Mouse (Mus musculus) heart, embryonic 13.5 days (tissue): Measurements from ENCODE around the gene Stk17b. TPM values are rescaled to one million over a fixed set of nuclear protein-coding genes. Genes with fewer than 3 reads are reported as not detected.
"Not testable (repeated sequence)": the region's sequence is repeated elsewhere in the genome, so short reads cannot be mapped to it uniquely, and the experiment has no call there.

Experiments
- ATAC-seq: fragments of 200-750 bp; cut with Nextera tagmentation; 2 replicates; pipeline ENCODE4 v1.8.0; 2017; ENCODE audit warnings: moderate TSS enrichment; ENCODE audit not compliant: insufficient number of reproducible peaks, low FRiP score, low TSS enrichment; ENCODE audit errors: extremely low read depth
- H3K27ac ChIP-seq: fragments of 300-500 bp; sonication (generic); replicated peaks from 2 replicates; pipeline ENCODE4 v1.5.1; 2015; ENCODE audit warnings: moderate library complexity, mild to moderate bottlenecking, inconsistent platforms
- H3K27me3 ChIP-seq: fragments of 300-500 bp; sonication (generic); replicated peaks from 2 replicates; pipeline ENCODE4 v1.6.1; 2015; ENCODE audit warnings: mild to moderate bottlenecking, inconsistent platforms
- H3K36me3 ChIP-seq: fragments of 300-500 bp; sonication (generic); 2 replicates; pipeline ENCODE4 v1.6.1; 2015; ENCODE audit warnings: mild to moderate bottlenecking, inconsistent platforms
- H3K4me1 ChIP-seq: fragments of 300-500 bp; sonication (generic); 2 replicates; pipeline ENCODE4 v1.6.1; 2015; ENCODE audit warnings: inconsistent platforms
- H3K4me2 ChIP-seq: fragments of 300-500 bp; sonication (generic); 2 replicates; pipeline ENCODE4 v1.6.1; 2015; ENCODE audit warnings: inconsistent platforms, mild to moderate bottlenecking, moderate library complexity
- H3K4me3 ChIP-seq: fragments of 300-500 bp; sonication (generic); 2 replicates; pipeline ENCODE4 v1.5.1; 2015; ENCODE audit warnings: moderate library complexity, mild to moderate bottlenecking, inconsistent platforms
- H3K9ac ChIP-seq: fragments of 300-500 bp; sonication (generic); 2 replicates; pipeline ENCODE4 v1.6.1; 2015; ENCODE audit warnings: inconsistent platforms, mild to moderate bottlenecking, moderate library complexity
- H3K9me3 ChIP-seq: fragments of 300-500 bp; sonication (generic); 2 replicates; pipeline ENCODE4 v1.6.1; 2016; ENCODE audit warnings: inconsistent platforms
- WGBS: fragments of 180-500 bp; shearing (Covaris S2); methylation state at CpG from one replicate; pipeline ENCODE4 v1.1.7; 2015; ENCODE audit warnings: mixed read lengths; 5-methylcytosine and 5-hydroxymethylcytosine counted together
- polyA plus RNA-seq: library from polyadenylated mRNA; unstranded; fragments of >200 nt; fragmentation: Nextera tagmentation; extraction: Ambion mirVana; gene quantifications from 2 replicates; pipeline ENCODE4 v1.2.1, GENCODE M21; 2015

Stk17b gene
- polyA plus RNA-seq, 1 experiment from 2014 or later: 15.5 TPM

- WGBS: 77% methylated on average over 7 of the region's 7 CpGs
- not testable (repeated sequence) for H3K4me2 ChIP-seq, H3K9ac ChIP-seq, H3K9me3 ChIP-seq, H3K36me3 ChIP-seq, ATAC-seq, H3K27ac ChIP-seq, H3K27me3 ChIP-seq, H3K4me1 ChIP-seq, H3K4me3 ChIP-seq
These were observed 34.3 kb downstream of the Stk17b start for GRCm38 (mm10) chr1:53750697-53751096.

- not testable (repeated sequence) for H3K4me2 ChIP-seq, ATAC-seq, H3K9ac ChIP-seq, H3K4me1 ChIP-seq, H3K4me3 ChIP-seq, H3K9me3 ChIP-seq, H3K36me3 ChIP-seq, H3K27me3 ChIP-seq, H3K27ac ChIP-seq
- WGBS: 85% methylated on average over 1 of the region's 1 CpGs
These were observed 35.1 kb downstream of the Stk17b start for GRCm38 (mm10) chr1:53749881-53750385.

DNA sequence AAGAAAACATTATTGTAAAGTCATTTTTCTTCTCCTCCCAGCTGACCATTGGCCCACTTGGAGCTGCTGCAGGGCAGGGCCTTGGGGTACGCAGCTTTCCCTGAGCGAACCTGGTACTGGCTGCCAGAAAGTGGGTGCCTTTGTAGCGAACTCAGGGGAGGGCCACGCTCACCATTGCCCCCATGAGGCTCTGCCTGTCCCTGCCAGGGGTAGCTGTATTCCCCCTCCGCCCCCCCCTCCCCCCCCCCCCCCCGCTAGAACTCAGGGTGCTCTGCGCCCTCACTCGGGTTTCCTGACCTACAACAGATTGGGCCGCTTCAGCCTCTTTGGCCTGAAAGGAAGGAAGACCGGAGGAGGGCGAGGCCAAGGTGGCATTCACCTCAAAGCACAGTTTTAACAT lies 36.5 kb downstream of the Stk17b start:
- Histone ChIP-seq H3K9ac (no peak overlapping the region), H3K9me3 (no peaks in the 10 kb centered on the region), H3K4me2 (no peak overlapping the region), H3K36me3 (no peaks in the 10 kb centered on the region), H3K4me3 (no peak overlapping the region), H3K27me3 (no peaks in the 10 kb centered on the region), H3K27ac (no peak overlapping the region), H3K4me1 (no peaks in the 10 kb centered on the region)
- 45% methylated on average over 8 of the region's 11 CpGs for WGBS
- ATAC-seq: no peak

DNA sequence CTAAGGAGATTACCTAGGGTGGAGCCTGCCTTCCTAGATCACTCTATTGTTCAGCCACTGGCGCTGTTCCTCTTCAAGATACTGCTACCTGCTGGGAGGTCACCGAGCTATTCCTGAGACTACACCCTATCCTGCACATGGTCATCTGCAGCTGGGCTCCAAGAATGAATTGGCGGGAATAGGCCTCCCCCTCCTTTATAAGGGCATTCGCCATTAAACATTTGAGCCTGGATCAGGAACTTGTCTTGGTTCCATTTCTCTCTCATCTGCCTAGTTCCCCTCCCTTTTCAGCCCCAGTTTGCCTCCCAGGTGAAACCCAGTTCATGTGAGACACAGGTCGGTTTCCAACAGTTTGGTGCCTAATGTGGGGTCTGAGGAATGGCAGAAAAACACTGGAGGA lies 39.0 kb downstream of the Stk17b start:
- Histone ChIP-seq H3K4me1 (no peaks in the 10 kb centered on the region), H3K36me3 (no peaks in the 10 kb centered on the region), H3K4me2 (no peak overlapping the region), H3K9me3 (no peaks in the 10 kb centered on the region), H3K9ac (no peak overlapping the region), H3K27me3 (no peaks in the 10 kb centered on the region), H3K27ac (no peak overlapping the region), H3K4me3 (no peak overlapping the region)
- ATAC-seq: no peak
- 71% methylated on average over 5 of the region's 5 CpGs for WGBS

- no peaks in the 10 kb centered on the region for H3K36me3 ChIP-seq
- no peak for ATAC-seq
- no peak overlapping the region for H3K4me2 ChIP-seq
- H3K27ac ChIP-seq: no peak overlapping the region
- no peaks in the 10 kb centered on the region for H3K4me1 ChIP-seq
- H3K27me3 ChIP-seq: no peaks in the 10 kb centered on the region
- 62% methylated on average over 3 of the region's 3 CpGs for WGBS
- no peaks in the 10 kb centered on the region for H3K9me3 ChIP-seq
- H3K9ac ChIP-seq: no peak overlapping the region
- no peak overlapping the region for H3K4me3 ChIP-seq
These were observed 43.1 kb downstream of the Stk17b start for GRCm38 (mm10) chr1:53741742-53742458.

DNA sequence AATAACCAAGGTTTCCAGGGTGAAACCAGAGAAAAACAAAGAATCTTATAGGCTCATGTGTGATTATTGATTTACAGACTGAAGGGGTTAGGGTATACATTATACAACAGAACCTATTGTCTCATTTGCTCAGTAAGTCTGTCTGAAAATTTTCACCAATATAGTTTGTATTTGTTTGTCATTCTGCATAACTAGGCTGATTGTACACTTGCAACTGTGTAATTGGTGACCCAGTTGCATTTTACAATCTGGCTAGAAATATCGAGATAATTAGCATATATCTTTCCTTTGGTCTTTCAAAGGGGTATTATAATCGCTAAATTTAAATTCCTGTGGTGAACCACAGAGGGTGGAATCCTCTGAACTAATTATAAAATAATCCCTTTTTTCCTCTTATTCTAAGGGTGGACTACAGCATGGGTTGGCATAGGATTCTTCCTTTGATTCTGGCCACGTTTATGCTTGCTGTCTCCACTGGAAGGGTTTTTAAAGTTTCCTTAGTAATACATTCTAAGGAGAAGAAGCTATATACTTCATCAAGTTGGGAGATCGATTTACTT lies 44.2 kb downstream of the Stk17b start:
- Histone ChIP-seq H3K4me1 (no peaks in the 10 kb centered on the region), H3K4me3 (no peak overlapping the region), H3K36me3 (no peaks in the 10 kb centered on the region), H3K27ac (no peak overlapping the region), H3K9ac (no peak overlapping the region), H3K4me2 (no peak overlapping the region), H3K27me3 (no peaks in the 10 kb centered on the region), H3K9me3 (no peaks in the 10 kb centered on the region)
- no peak for ATAC-seq
- 83% methylated on average over 4 of the region's 4 CpGs for WGBS

GRCm38 (mm10) chr1:53740077-53740776 lies 44.8 kb downstream of the Stk17b start:
- not testable (repeated sequence) for H3K27ac ChIP-seq, H3K9ac ChIP-seq, H3K36me3 ChIP-seq, H3K4me1 ChIP-seq, H3K9me3 ChIP-seq, H3K27me3 ChIP-seq, H3K4me3 ChIP-seq, ATAC-seq, H3K4me2 ChIP-seq
- 78% methylated on average over 3 of the region's 4 CpGs for WGBS

DNA sequence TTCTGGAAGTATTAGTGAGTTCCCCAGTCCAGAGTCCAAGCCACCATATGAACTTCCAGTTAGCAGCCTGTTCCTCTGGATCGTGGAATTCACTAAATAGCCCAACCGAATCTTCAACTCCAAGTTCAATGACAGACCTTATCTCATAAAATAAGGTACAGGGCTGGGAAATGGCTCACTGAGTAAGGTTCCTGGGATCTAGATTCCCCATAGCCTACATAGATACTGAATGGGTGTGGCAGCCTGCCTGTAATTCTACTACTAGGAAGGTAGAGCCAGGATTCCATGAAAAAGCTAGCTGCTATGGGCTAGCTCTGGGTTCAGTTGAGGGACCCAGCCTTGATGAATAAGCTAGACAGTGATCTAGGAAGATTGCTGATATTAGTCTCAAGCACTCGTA lies 48.4 kb downstream of the Stk17b start:
- 83% methylated on average over 3 of the region's 3 CpGs for WGBS
- no peaks in the 10 kb centered on the region for H3K27me3 ChIP-seq
- no peaks in the 10 kb centered on the region for H3K9me3 ChIP-seq
- no peak overlapping the region for H3K4me2 ChIP-seq
- ATAC-seq: no peak
- H3K4me3 ChIP-seq: no peak overlapping the region
- H3K36me3 ChIP-seq: no peaks in the 10 kb centered on the region
- no peak overlapping the region for H3K27ac ChIP-seq
- H3K4me1 ChIP-seq: no peaks in the 10 kb centered on the region
- H3K9ac ChIP-seq: no peak overlapping the region

- Histone ChIP-seq H3K9me3 (no peaks in the 10 kb centered on the region), H3K36me3 (no peaks in the 10 kb centered on the region), H3K4me2 (0 out of 2 replicates have a peak overlapping the region, but pooled peaks have one; percentile 18), H3K4me1 (peaks cover 18% of the 10 kb centered on the region), H3K27me3 (no peaks in the 10 kb centered on the region), H3K27ac (peak overlapping the region; percentile 60), H3K4me3 (no peak overlapping the region), H3K9ac (no peak overlapping the region)
- no peak for ATAC-seq
- WGBS: 6% methylated on average over 5 of the region's 5 CpGs
These were observed 56.4 kb downstream of the Stk17b start for GRCm38 (mm10) chr1:53728489-53729225.

DNA sequence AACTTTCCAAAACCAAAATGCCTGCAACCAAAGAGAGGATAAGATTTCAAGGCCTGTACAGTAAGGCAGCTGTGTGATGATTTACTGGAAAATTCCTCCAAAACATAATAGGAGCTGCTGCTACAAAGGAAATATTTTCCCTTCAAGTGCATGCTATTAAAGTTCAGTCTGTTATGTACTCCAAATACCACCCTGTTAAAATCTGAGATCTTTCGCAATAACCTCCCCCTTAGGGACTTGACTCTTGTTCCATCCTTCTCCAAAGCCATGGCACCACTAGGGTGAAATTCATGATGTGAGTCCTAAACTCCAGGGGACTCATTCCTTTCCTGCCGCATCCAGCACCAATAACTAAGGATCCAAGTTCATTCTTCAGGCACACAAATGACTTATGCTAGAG lies 58.1 kb downstream of the Stk17b start:
- Histone ChIP-seq H3K27ac (no peak overlapping the region), H3K27me3 (no peaks in the 10 kb centered on the region), H3K9me3 (no peaks in the 10 kb centered on the region), H3K4me3 (no peak overlapping the region), H3K4me1 (peaks cover 18% of the 10 kb centered on the region), H3K9ac (no peak overlapping the region), H3K36me3 (no peaks in the 10 kb centered on the region), H3K4me2 (no peak overlapping the region)
- WGBS: 92% methylated on average over 2 of the region's 2 CpGs
- ATAC-seq: no peak

- no peak overlapping the region for H3K4me2 ChIP-seq
- H3K9me3 ChIP-seq: no peaks in the 10 kb centered on the region
- no peaks in the 10 kb centered on the region for H3K36me3 ChIP-seq
- H3K27me3 ChIP-seq: no peaks in the 10 kb centered on the region
- no peaks in the 10 kb centered on the region for H3K4me1 ChIP-seq
- H3K9ac ChIP-seq: no peak overlapping the region
- no peak for ATAC-seq
- H3K27ac ChIP-seq: no peak overlapping the region
- no peak overlapping the region for H3K4me3 ChIP-seq
These were observed 63.7 kb downstream of the Stk17b start for GRCm38 (mm10) chr1:53721353-53721752.
